Mouse (Mus musculus) embryo, embryonic 10 days (tissue): ENCODE results near the gene Brms1l.
A peak's percentile ranks its signal among the peaks of the same experiment; 100 is the strongest.

Experiments
- DNase-seq: peaks from one replicate; pipeline ENCODE4 v3.0.0-alpha.2; 2015; ENCODE audit warnings: low spot score

Gene Brms1l

DNA sequence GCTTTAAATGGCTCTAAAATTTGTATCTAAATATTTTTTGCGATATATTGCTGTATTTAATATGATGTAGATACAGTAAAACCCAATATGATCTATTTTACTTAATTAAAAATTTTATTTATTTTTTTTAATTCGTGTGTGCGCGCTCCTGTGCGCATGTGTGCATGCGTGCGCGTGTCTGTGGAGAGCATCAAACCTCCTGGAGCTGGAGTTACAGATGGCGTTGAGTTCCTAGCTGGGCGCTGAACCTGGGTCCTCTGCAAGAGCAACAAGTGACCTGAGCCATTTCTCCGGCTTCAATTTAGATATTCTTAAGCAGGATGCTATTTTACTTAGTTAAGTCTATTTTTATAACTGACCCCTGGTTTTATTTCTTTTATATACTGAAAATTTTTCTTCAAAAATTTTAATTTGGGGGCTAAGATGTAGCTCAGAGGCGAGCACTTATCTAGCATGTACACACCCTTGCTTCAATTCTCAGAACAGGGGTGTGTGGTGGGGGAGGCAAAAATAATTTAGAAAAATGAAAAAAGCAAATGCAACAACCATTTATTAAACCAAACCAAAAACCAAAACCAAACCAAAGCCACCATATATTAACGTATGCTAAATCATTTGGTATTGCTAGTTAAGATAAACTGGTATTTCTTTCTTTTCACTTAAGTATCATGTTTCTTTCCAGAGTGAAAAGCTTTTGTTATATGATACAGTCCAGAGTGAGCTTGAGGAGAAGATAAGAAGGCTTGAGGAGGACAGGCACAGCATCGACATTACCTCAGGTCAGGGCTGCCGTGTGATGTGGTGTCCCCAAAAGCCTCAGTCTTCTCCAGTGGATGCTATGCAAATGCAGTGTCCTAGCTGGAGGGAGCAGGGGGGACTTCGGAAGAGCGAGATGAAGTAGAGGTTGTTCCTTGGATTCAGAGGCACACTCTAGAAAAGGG is 23.6 kb downstream of the Brms1l start:
- no peak for DNase-seq

DNA sequence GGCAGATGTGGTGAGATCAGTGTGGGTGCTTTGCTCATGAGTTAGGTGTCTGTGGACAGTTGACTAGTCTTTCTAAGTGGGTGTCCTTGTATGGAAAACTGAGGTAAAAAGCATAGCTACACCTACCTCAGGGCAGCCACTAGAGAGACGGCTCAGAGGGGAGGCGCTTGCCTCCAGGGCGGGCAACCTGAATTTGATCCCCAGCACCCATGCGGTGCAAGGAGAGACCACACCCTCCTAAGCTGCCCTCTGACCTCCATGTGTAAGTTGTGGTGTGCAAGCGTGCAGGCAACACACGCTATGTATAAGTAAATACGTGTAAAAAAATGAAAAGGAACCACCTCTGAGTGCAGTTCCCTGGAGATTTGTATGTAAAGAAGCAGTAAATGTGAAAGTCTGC is 24.5 kb downstream of the Brms1l start:
- DNase-seq: no peak

DNA sequence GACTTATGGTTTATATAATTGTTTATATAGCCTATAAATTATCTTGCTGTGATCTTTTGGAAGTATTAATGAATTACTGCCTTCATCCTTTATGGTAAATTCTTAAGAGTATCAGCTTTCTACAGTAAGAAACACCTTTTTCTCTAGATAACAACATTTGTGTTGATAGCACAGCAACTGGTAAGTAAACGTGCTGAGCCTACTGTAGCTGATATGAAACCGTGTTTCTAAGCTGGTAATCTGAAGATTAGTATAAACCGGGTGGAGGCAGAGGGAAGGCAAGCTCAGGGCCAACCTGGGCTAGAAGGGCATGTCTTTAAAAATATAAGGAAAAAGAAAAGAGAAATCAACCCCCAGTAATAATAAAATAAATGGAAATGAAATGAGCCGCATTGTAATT is 31.6 kb downstream of the Brms1l start:
- DNase-seq: no peak

DNA sequence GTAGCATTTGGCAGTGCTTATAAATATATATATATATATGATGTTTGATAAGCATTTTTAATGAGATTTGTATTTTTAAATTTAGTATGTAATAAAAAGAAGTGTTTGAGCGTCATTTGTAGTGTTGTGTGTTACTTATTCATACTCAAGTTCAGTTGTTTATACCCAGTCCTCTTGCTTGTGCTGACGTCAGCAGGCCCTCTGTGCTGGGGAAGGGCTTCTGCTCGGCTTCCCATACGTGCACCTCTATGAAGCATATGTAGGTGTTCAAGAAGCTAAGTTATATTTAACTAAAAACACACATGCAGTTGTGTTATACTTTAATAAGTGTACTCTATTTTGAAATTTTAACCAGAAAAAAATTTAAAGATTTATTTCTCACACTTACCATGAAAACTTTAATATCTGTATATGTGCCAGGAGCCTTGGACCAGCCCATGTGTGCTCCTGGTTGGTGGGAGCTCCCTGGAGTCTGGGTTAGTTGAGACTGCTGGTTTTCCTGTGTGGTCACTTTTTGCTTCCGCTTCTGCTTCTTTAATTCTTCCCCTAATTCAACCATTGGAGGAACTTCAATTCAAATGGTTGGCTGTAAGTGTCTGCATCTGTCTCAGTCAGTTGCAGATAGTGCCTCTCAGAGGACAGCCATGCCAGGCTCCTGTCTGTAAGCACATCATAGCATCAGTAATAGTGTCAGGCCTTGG is 33.6 kb downstream of the Brms1l start:
- no peak for DNase-seq

GRCm38 (mm10) chr12:55885449-55885848 is 49.3 kb downstream of the Brms1l start:
- DNase-seq: no peak

- peak; percentile 43 for DNase-seq
Measured at GRCm38 (mm10) chr12:55888570-55888969, 52.4 kb downstream of the Brms1l start.

GRCm38 (mm10) chr12:55904801-55905200 is 68.7 kb downstream of the Brms1l start:
- DNase-seq: no peak

- DNase-seq: peak; percentile 42
Measured at GRCm38 (mm10) chr12:55912138-55912537, 76.0 kb downstream of the Brms1l start.

DNA sequence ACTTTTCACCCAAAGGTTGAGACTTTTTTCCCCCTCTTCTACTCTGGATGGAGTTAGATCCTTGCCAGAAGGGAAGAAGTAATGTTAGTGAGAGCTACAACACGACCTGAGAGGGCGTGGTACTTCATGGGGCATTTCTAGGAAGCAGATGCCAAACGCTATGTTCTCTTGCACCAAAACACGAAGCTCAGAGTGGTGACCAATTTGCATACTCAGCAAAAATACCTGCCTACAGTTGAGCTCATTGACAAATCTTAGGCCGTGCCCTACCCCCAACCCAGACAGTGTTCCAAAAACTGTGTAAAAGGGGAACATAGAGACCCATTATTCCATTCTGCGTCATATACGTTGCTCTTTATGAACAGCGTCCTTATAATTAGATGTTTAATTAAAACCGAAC is 77.1 kb downstream of the Brms1l start:
- no peak for DNase-seq

DNA sequence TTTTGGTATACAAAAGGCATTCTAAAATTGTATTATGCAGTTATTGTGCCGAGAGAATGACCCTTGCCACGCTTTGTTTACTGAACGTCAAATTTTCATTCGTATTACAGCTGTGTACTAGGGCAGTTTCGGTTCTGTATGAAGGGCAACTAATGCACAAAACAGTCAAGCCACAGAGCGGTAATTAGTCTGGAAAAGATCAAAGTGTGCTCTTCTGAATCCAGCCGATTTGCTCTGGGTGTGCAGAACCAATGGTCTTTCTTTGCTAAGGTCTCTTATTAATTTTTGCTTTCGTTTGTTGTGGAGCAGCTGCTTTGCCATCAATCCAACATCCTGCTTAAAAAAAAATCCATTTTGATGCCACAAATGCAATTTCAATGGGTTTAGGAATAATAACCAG is 80.1 kb downstream of the Brms1l start:
- no peak for DNase-seq

GRCm38 (mm10) chr12:55917020-55917419 is 80.9 kb downstream of the Brms1l start:
- no peak for DNase-seq
